Mouse (Mus musculus) c-Kit-positive CD71-negative TER-119-negative erythroid progenitor cells, embryonic 14.5 days (primary cell): ENCODE results near the gene Mxra8.
A peak's percentile ranks its signal among the peaks of the same experiment; 100 is the strongest.

ENCODE experiments used
- DNase-seq: peaks from one replicate; pipeline ENCODE4 v3.0.0-alpha.2; 2013; ENCODE audit warnings: low read depth

Gene Mxra8

GRCm38 (mm10) chr4:155863001-155863400, 23.5 kb downstream of the Mxra8 start, which contains the start of gene Tas1r3:
Tas1r3 (minus strand) TSS chr4:155863362.
- no peak for DNase-seq

- no peak for DNase-seq
Measured at GRCm38 (mm10) chr4:155868614-155869298, 29.3 kb downstream of the Mxra8 start.

GRCm38 (mm10) chr4:155869317-155870033, 30.0 kb downstream of the Mxra8 start, which contains the start of the genes Cptp and Ints11:
Cptp (minus strand) TSS chr4:155869440.
Ints11 (plus strand) TSS chr4:155869546.
- DNase-seq = peak; percentile 89

GRCm38 (mm10) chr4:155871404-155871803, 31.9 kb downstream of the Mxra8 start:
- DNase-seq = no peak

GRCm38 (mm10) chr4:155883587-155883986, 44.1 kb downstream of the Mxra8 start:
- DNase-seq = no peak

GRCm38 (mm10) chr4:155886330-155886729, 46.9 kb downstream of the Mxra8 start:
- DNase-seq = no peak

GRCm38 (mm10) chr4:155887674-155888073, 48.2 kb downstream of the Mxra8 start:
- no peak for DNase-seq

- no peak for DNase-seq
Measured at GRCm38 (mm10) chr4:155888181-155888580, 48.7 kb downstream of the Mxra8 start.

GRCm38 (mm10) chr4:155889316-155889715, 49.8 kb downstream of the Mxra8 start:
- DNase-seq = no peak

GRCm38 (mm10) chr4:155891011-155891471, 51.6 kb downstream of the Mxra8 start:
- no peak for DNase-seq

GRCm38 (mm10) chr4:155891551-155892001, 52.1 kb downstream of the Mxra8 start, which contains the start of the genes Pusl1 and Acap3:
Pusl1 (minus strand) TSS chr4:155891781.
Acap3 (plus strand) TSS chr4:155891822.
- DNase-seq = peak; percentile 92

GRCm38 (mm10) chr4:155892017-155892416, 52.5 kb downstream of the Mxra8 start:
- DNase-seq = peak; percentile 60

- no peak for DNase-seq
Measured at GRCm38 (mm10) chr4:155892438-155893211, 53.1 kb downstream of the Mxra8 start.

GRCm38 (mm10) chr4:155893212-155893690, 53.8 kb downstream of the Mxra8 start:
- DNase-seq = no peak
